Mouse (Mus musculus): ENCODE data around the gene Gm20517.

Gm20517 gene

DNA sequence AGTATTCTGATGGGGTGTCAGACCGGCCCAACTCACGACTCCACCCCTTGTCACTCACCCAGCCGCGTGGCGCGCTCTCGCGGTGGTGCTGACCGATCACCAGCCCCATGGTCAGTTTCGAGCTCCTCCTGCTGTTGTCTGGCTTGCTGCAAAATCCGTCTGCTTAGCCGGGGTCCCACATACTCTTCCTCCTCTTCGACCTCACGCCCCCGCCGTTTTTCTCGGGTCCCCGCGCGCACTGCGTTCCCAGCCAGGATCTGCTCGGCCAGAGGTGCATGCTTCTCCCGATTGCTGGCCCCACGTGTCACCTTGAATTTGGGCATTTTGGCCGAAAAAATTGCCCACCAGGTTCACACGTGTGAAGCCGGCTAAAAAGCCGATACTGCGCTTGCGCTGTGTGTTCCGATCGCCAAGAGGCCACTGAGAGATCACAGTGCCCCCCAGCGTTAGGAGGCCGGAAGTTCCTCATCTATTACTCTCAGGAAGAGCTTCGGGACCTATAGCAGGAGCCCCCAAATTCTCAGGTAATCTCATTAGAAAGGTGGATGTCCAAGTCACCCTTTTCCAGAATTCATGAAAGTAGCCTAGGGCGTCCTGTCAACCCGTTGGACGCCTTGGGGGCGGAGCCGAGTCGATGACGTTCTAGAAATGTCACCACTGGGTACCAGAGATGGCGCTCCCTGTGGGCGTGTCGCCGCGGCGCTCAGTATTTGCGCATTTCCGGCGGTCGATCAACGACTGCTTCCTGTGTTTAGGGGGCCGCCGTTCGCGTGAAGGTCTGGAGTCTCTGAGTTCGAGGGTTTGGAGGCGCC is at the start of gene Gm20517, which contains the start of the genes Bysl and Med20:
TSS of gene Gm20517 (plus strand) at position 741 of the 812 bp plus-strand sequence.
TSS of gene Bysl (minus strand) at position 644 of the 812 bp plus-strand sequence.
TSS of gene Med20 (plus strand) at position 734 of the 812 bp plus-strand sequence.
- in situ Hi-C loops (cut with MboI, MseI) = no loop called here

DNA sequence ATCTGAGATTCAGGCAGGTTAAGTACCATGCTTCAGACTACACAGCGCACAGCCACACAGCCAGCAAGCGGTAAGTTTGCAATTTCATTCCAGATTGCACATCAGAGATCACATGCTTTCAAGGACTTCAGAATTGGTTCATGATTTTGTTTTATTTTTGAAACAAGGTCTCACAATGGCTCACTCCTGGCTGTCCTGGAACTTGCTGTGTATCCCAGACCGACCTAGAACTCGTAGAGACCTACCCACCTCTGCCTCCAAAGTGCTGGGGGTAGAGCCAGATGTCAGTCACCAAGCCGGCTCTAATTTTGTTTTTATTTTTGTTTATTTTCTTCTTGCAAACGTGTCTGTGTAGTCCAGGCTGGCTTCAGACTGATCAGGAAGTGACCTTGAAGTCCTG is 48.5 kb upstream of the Gm20517 start:
- in situ Hi-C loops (cut with MboI, MseI) = no loop called here

DNA sequence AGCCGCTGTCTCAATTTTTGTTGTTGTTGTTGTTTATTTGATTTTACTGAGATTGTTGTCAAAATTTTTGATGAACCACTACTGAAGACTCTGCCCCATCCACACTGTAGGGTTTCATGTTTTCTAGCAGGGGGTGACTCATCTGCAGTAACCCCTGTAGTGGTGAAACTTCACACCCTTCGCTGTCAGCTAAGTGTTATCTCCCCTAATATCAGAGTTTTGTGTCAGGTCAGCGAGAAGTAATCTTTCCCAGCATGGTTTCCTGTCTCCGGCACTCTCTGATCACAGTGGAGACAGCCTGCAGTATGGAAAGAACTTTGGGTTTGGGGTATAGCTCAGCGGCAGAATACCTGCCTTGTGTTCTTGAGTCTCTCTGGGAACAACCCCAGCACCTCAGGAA is 46.8 kb upstream of the Gm20517 start:
- in situ Hi-C loops (cut with MboI, MseI) = no loop called here

DNA sequence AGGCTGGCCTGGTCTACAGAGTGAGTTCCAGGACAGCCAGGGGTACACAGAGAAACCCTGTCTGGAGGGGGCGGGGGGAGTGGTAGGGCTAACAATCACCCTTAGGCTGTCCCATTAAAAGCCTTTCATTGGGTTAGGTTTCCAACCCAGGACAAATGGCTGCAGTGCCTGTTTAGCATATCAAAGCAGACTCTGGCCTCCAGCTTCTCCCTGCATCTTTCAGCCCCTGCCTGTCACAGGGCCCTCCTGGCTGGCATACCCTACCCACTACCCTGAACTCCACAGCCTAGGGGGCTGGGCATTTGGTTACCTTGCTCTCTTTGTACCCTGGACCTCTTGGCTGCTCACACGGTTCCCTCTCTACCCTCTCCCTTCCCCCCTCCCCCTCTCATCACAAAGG is 45.3 kb upstream of the Gm20517 start:
- in situ Hi-C loops (cut with MboI, MseI) = no loop called here

DNA sequence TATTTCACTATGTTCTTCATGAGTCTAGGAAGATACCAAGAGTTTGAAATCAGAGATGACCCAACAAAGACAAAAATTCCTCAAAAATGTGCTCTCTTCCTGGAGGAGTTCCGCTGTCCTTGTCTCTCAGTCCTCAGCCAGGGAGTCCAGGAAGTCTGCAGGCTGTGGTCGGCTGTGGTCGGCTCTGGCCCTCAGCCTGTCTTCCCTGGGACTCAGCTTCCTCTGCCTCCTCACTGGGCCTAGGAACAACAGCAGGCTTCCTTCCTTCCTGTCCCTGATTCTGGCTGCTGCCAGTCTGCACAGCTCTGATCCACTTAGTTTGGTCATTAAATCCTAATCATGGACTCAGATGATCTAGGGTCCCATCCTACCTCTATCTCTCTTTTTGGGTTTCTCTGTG is 44.1 kb upstream of the Gm20517 start:
- in situ Hi-C loops (cut with MboI, MseI) = no loop called here

DNA sequence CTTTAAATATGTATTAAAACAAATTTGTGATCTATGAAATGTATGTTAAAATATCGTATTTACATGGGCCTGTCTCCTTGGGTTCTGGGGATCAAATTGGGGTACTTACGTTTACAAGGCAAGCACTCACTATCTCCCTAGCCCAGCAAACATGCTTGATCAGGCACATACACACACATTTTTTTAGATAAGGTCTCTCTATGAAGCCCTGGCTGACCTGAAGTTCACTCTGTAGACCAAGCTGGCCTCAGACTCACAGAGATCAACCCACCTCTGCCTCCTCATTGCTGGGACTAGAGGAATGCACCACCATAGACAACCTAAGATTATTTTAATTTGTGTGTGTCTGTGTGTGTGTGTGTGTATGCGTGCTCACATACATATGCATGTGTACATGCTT is 43.0 kb upstream of the Gm20517 start:
- in situ Hi-C loops (cut with MboI, MseI) = no loop called here

DNA sequence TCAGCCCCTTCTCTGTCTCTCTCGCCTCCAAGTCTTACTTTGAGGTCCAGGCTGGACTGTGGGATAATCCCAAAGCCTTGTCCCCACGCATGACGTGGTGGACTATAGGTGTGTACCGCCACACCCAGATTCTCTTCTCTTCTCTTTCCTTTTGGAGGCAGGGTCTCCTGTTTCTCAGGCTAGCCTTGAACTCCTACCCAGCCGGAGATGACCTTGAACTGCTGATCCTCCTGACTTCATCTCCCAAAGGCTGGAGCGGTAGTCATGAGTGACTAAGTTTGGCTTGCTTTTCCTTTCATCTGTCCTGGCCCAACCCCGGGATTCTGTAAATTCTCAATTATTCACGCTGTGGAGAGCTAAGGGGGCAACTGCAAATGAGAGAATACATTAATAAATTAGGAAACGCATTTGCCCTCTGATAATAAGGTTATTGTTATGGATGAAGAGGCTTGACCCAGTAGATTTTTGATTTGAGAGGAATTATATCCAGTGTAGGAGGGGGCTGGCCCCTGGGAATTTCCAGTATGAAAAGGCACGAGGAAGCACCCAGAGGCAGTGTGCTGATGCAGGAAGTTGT is 42.4 kb upstream of the Gm20517 start:
- in situ Hi-C loops (cut with MboI, MseI) = no loop called here

DNA sequence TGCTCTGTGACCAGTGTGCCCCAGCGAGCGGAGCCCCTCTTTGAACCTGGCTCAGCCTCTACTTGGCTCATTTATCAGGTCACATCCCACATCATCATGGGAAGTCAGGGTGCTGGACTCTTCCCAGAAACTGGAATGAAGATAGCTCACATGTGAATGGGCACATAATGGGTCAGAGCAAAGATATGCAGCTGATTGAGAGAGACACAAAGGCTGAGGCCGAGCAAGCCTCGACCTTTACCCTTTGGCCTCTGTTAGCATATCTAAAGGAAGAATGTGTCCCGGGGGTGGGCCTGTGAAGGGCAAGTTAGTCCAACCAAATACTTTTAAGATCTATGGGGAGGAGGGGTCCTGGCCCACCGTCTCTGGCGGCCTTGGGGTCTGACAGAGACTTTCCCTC is 39.8 kb upstream of the Gm20517 start:
- in situ Hi-C loops (cut with MboI, MseI) = no loop called here

DNA sequence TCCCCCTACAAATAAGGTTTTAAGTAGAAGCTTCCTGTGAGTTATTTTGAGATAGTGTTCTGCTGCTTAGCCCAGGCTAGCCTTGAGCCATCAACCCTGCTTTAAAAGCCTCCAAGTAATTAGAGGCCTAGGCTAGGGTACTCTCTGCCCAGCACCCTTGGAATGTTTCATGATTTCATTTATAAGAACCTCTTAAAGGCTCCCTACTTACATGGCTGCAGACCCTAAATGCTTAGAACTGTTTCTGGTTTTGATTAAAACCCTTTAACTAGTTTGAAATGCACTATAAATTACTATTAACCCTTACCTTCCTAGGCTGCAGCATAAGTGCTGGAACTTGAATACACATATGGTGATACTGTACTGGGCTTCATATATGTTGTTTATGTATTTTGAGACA is 39.0 kb upstream of the Gm20517 start:
- in situ Hi-C loops (cut with MboI, MseI) = no loop called here

DNA sequence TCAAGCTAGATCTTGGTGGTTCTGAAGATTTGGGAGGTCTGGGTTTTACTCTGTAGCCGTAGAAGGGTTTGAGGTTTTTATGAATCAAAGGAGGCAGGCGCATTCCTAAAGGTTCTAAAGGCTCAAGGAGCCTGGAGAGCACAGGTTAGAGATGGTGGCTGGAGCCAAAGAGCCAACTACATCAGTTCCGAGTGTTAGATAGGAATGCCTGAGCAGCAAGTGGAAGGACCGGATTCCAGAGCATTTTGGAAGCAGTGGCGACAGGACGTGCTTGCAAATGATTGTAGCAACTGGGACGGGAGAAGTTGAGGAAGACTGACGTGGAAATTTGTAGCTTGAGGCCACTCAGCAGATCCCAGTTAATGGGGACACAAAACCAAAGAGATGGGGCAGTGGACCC is 37.4 kb upstream of the Gm20517 start:
- in situ Hi-C loops (cut with MboI, MseI) = no loop called here

DNA sequence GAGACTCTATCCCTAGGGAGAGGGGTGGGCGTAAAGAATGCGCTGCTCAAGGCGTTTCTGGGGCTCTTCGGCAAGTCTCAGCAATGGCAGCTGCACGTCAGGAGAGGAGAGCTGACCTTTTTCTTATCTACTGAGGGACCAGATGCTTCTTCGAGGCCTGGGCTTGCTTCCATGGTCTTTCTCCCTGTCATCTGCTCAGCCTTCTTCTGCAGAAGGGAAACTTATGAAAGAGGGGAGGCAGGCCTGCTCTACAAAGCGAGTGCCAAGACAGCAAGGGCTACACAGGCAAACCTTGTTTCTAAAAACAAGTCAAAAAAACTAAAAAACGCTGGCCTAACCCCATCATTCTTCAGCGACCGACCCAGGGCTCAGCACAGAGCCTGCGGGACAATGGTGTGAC is 36.6 kb upstream of the Gm20517 start:
- in situ Hi-C loops (cut with MboI, MseI) = no loop called here

DNA sequence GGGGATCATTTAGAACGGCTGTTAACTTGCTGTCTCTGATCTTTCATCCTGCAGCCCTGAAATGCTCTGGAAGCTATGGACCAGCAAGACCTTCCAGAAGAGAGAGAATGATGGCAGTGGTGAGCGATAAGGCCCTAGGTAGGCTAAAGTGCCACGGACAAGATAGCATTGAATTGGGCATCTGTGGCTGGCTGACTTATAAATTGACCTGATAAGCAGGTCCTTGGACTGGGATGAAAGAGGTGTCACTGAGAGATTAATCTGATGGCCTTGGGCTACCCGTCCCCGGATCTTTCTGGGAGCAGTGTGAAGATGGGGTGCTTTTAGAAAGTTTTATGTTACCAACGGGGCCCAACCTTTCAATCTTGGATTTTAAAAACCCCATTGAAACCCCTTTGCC is 32.7 kb upstream of the Gm20517 start:
- in situ Hi-C loops (cut with MboI, MseI) = no loop called here

DNA sequence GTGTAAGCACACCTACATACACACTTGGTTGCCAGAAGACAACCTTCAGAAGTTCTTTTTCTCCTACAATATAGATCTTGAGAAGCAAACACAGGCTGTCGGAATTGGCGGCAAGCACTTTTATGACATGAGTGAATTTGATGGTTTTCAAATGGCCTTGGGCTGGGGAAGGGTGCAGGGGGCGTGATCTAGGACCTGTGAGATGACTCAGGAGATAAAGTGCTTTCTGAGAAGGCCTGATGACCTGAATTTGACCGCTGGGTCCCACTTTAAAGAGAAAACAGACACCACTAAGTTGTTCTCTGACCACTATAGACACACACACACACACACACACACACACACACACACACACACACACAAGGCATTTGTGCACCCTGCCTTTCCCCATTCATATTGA is 30.4 kb upstream of the Gm20517 start:
- in situ Hi-C loops (cut with MboI, MseI) = no loop called here

DNA sequence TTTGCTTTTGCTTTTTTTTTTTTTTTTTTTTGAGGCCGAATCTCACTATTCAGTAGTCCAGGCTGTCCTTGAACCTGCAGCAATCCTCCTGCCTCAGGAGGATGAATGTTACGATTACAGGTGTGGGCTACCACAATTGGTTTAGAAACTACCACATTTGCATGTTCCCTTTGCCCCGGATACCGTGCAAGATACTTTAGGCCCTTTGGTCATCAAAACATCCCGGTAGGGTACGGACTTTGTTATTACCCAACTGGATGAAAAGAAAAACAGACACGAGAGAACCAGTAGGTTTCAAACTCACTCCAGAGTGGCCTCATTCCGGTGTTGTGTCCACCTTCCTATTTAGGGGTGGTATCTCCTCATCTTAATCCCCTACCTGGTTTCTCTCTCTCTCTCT is 22.9 kb upstream of the Gm20517 start:
- in situ Hi-C loops (cut with MboI, MseI) = no loop called here

DNA sequence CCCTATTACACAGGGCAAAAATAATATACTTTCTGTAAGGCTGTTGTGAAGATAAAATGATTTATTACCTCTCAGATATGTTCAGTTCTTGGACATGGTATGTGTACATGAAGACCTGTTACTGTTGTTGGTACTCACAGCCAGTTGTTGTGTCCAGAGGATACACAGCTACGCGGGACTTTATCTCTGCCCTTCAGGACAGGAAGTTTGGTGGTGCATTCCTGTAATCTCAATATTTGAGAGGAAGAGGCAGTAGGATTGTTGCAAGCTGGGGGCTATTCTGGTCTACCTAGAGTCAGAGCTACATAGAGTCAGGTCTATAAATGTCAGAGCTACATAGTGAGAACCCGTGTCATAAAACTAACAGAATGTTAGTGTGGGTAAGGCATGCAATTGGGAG is 20.3 kb upstream of the Gm20517 start:
- in situ Hi-C loops (cut with MboI, MseI) = loop anchor here (5.0 kb wide), 2 partner anchors 34 to 79 kb away; no protein-coding TSS in a partner anchor

DNA sequence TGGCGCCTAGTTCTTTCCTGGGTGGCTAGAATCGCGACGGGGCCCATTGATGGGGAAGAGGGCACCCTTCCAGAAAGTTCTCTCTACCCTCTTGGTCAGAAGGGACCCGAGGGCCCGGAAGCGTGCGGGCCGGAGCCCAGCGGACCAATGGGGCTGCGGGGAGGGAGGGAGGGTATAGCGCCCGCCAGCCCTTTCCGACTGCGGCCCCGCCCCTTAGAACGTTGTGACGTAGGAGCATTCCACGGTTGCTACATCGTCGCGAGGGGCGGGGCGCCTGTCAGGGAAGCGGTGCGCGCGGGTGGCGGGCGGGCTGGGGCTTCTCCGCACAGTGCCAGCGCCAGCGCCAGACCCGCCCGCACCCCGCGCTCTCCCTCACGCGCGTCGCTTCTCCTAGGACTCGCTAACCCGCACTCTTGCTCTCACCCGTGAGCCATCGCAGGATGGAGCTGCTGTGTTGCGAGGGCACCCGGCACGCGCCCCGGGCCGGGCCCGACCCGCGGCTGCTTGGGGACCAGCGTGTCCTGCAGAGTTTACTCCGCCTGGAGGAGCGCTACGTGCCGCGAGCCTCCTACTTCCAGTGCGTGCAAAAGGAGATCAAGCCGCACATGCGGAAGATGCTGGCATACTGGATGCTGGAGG is 18.1 kb upstream of the Gm20517 start:
- in situ Hi-C loops (cut with MboI, MseI) = loop anchor here (5.0 kb wide), 2 partner anchors 36 to 81 kb away; no protein-coding TSS in a partner anchor

DNA sequence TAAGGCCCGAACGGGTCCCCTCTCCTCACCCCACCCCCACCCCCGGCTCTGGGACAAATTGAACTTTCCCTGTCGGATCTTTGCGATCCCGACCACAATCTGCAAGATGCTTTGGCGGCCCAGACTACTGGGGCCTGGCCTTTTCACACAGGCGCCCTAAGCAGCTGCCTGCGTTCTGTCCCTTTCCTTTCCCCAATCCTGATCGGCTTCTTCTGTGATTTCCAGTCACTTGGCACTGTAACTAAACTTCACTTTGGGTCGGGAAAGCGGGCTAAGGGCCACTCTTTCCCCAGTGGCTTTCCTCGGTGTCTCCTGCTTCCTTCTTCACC is 17.6 kb upstream of the Gm20517 start:
- in situ Hi-C loops (cut with MboI, MseI) = loop anchor here (5.0 kb wide), 2 partner anchors 37 to 82 kb away; no protein-coding TSS in a partner anchor

DNA sequence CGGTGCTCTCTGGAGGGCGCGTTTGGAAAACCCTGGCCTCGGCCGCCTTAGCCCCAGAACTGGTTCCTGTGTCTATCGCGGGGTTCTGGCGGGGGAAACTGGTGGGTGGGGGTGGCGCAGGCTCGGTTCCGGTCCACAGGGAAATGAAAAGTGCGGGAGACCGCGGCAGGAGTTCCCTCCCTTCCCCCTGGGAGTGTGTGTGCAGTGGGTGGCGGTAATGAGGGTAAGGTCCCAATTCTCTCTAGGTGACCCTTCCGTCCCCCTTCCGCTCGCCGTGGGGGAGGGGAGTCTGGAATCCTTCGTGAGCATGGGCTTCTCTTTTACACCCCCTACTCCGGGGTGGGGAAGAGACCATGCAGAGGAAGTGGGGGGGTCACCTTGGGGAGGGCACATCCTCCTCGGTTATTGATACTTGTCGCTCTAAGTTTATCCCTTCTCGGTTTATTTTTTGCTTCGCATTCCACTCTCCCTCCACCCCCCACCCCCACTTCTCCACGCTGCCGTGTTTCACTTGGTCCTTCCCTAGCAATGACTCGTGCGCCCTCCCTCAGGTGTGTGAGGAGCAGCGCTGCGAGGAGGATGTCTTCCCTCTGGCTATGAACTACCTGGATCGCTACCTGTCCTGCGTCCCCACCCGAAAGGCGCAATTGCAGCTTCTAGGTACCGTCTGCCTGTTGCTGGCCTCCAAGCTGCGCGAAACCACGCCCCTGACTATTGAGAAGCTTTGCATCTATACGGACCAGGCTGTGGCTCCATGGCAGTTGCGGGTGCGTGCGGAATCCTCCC is 17.0 kb upstream of the Gm20517 start:
- in situ Hi-C loops (cut with MboI, MseI) = loop anchor here (5.0 kb wide), 2 partner anchors 37 to 82 kb away; no protein-coding TSS in a partner anchor

DNA sequence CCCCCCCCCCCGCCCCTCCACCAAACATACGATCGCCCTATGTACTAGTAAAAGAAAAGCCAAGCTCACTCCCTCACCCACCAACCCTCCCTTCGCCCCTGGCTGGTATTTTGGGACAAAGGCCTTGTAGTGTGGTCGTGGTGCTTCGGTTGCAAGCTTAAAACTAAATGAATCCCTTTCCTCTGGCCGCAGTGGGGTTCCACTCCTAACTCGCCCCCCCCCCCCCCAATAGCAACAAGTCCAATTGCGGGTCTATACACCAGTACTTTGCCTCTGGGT is 16.5 kb upstream of the Gm20517 start:
- in situ Hi-C loops (cut with MboI, MseI) = loop anchor here (5.0 kb wide), 2 partner anchors 38 to 83 kb away; no protein-coding TSS in a partner anchor

DNA sequence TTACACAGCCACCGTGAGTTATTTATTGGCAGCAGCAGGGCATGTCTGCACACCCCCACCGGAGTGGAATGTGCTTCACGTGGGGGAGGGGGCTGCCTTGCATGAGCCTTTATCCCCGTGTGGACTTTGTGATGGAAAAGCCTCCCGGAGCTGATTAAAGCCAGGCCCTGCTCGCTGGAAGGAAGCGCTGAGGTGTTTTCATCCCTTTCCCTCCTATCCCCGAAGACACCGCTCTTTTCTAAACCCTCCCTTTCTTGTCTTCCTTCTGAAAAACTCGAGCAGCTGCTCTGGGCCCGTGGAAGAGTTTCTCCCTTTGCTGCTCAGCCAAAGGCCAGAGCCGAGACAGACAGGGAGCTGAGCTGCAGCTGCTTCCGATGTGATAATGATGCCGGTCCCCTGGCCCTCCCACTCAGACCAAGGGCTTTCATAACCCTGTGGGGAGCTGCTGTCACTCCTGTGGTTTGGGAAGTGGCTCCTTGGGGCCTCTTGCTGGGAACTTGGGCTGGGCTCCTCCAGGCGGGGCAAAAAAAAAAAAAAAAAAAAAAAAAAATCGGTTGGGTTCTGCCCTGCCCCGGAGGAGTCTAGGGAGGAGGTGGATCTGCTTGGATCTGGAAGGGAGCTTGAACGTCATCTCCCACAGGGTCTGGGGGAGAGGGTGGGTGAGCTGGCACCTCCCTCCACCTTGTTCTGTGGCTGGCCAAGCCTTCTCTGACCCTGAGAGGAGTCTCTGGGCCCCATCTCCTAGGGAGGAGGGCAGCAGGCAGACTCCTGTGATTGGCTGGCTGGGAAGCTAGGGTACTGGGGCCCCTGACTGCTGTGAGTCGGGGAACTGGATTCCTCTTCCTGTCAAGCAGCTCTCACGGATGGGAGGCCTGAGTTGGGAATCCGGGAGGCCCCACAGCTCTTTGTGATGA is 15.9 kb upstream of the Gm20517 start:
- in situ Hi-C loops (cut with MboI, MseI) = loop anchor here in 1 of 2 experiments (5.0 kb wide), 1 partner anchor 83 kb away; no protein-coding TSS in a partner anchor
